Mouse (Mus musculus): Measurements from ENCODE around the gene Bbx.

GRCm38 (mm10) chr16:50211727-50212126 lies 220.5 kb downstream of the Bbx start:
- TF ChIP-seq CTCF (IDR thresholded peaks at IDR 0.05; ENCODE audit: borderline replicate concordance, extremely low read depth, insufficient read depth, insufficient read length) (no peak), POLR2A (IDR thresholded peaks at IDR 0.05; ENCODE audit: borderline replicate concordance, extremely low read depth, insufficient read depth, insufficient read length, poor library complexity, severe bottlenecking) (no peak)
